Mouse (Mus musculus) heart, embryonic 15.5 days (tissue): ENCODE results near the gene Sptb. TPM values are rescaled to one million over a fixed set of nuclear protein-coding genes. Genes with fewer than 3 reads are reported as not detected.
A peak's percentile ranks its signal among the peaks of the same experiment; 100 is the strongest.

Experiments used
- ATAC-seq: fragments of 200-750 bp; cut with Nextera tagmentation; replicated peaks from 2 replicates; pipeline ENCODE4 v1.8.0; 2017; ENCODE audit warnings: low read depth, moderate TSS enrichment; ENCODE audit not compliant: insufficient number of reproducible peaks, insufficient read depth, low FRiP score
- H3K27ac ChIP-seq: fragments of 300-500 bp; sonication (generic); 2 replicates; pipeline ENCODE4 v1.5.1; 2015; ENCODE audit warnings: mild to moderate bottlenecking, inconsistent platforms
- H3K27me3 ChIP-seq: fragments of 300-500 bp; sonication (generic); 2 replicates; pipeline ENCODE4 v1.6.1; 2015; ENCODE audit warnings: inconsistent platforms
- H3K36me3 ChIP-seq: fragments of 300-500 bp; sonication (generic); 2 replicates; pipeline ENCODE4 v1.6.1; 2015; ENCODE audit warnings: mild to moderate bottlenecking, inconsistent platforms
- H3K4me1 ChIP-seq: fragments of 300-500 bp; sonication (generic); replicated peaks from 2 replicates; pipeline ENCODE4 v1.6.1; 2015; ENCODE audit warnings: inconsistent platforms
- H3K4me2 ChIP-seq: fragments of 300-500 bp; sonication (generic); 2 replicates; pipeline ENCODE4 v1.6.1; 2015; ENCODE audit warnings: inconsistent platforms, mild to moderate bottlenecking, moderate library complexity
- H3K4me3 ChIP-seq: fragments of 300-500 bp; sonication (generic); 2 replicates; pipeline ENCODE4 v1.5.1; 2015; ENCODE audit warnings: mild to moderate bottlenecking, inconsistent platforms
- H3K9ac ChIP-seq: fragments of 300-500 bp; sonication (generic); 2 replicates; pipeline ENCODE4 v1.6.1; 2015; ENCODE audit warnings: mild to moderate bottlenecking, inconsistent platforms
- H3K9me3 ChIP-seq: fragments of 300-500 bp; sonication (generic); replicated peaks from 2 replicates; pipeline ENCODE4 v1.6.1; 2016; ENCODE audit warnings: inconsistent platforms
- WGBS: fragments of 180-500 bp; shearing (Covaris S2); methylation state at CpG from one replicate; pipeline ENCODE4 v1.1.7; 2015; ENCODE audit warnings: mixed read lengths; 5-methylcytosine and 5-hydroxymethylcytosine counted together
- polyA plus RNA-seq: library from polyadenylated mRNA; unstranded; fragments of >200 nt; fragmentation: Nextera tagmentation; extraction: Ambion mirVana; gene quantifications from 2 replicates; pipeline ENCODE4 v1.2.1, GENCODE M21; 2015

Sptb gene
- polyA plus RNA-seq, result 5.7 and 6.6 TPM in 2 replicates

GRCm38 (mm10) chr12:76710351-76711100, at the start of gene Sptb:
Sptb (minus strand) TSS chr12:76710547.
- peak within 1 kb of the TSS; percentile 96 for H3K27ac ChIP-seq
- no peaks in the 10 kb centered on the region for H3K36me3 ChIP-seq
- H3K4me2 ChIP-seq, result peak within 1 kb of the TSS; percentile 97
- H3K27me3 ChIP-seq, result peaks cover 33% of the 10 kb centered on the region
- ATAC-seq, result peak; percentile 72
- no peaks in the 10 kb centered on the region for H3K9me3 ChIP-seq
- H3K4me1 ChIP-seq, result peaks cover 28% of the 10 kb centered on the region
- WGBS, result under 1% methylated on average over 40 of the region's 40 CpGs
- H3K9ac ChIP-seq, result peak within 1 kb of the TSS; percentile 79
- peak within 1 kb of the TSS; percentile 83 for H3K4me3 ChIP-seq

DNA sequence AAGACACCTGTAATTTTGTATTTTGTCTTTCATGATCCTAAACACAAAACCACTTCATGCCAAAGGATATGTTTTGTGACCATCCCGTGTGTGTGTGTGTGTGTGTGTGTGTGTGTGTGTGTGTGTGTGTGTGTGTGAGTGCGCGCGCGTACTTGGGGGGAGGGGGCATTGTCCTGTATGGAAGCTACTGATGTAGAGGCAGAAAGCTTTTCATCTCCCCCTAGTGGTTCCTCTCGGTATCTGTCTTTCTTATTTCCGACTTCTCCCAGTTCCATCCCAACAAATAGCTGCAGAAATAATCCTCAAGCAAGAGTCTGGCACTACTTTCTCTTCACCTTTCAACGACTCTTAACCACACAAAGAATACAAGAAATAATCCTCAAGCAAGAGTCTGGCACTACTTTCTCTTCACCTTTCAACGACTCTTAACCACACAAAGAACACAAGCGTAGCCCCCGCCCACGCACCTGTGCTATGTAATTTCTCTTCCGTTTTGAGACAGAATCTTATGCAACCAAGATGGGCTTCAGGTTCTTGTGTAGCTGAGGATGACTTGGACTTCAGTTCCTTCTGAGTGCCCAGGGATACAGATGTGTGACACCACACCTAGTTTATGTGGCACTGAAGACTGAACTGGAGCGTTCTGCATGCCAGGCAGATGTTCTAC, 42.4 kb upstream of the Sptb start:
- H3K27ac ChIP-seq, result no peak overlapping the region
- no peaks in the 10 kb centered on the region for H3K9me3 ChIP-seq
- 53% methylated on average over 14 of the region's 14 CpGs for WGBS
- H3K9ac ChIP-seq, result no peak overlapping the region
- no peak overlapping the region for H3K4me2 ChIP-seq
- H3K4me3 ChIP-seq, result no peak overlapping the region
- ATAC-seq, result no peak
- H3K36me3 ChIP-seq, result no peaks in the 10 kb centered on the region
- no peaks in the 10 kb centered on the region for H3K4me1 ChIP-seq
- H3K27me3 ChIP-seq, result no peaks in the 10 kb centered on the region

DNA sequence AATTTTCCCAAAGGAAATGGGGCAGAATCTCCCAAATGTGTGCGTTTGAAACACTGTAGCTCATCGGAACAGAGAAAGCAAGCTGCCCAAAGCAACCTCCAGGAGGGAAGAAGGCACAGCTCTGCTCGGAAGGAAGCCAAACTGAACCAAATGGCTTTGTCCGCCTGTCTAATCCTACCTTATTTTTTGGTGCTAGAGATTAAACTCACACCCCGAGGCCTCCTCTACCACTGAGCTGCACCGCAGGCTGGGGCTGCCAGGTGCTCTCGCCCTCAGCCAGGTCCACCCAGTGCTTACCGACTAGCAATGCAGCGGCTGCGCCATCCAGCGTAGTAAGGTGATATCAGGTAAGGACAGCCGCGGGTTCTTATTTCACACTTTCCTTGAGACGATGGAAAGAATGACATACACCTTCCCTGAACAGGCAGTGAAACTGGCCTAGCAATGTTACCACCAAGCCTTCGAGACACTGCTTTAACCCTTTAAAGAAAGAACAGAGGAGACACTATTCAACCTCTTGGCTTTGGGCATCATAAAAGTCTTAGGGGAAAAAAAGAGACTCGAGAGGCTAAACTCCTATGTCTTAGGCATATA, 40.6 kb upstream of the Sptb start:
- no peak overlapping the region for H3K4me3 ChIP-seq
- no peaks in the 10 kb centered on the region for H3K4me1 ChIP-seq
- no peak for ATAC-seq
- H3K36me3 ChIP-seq, result no peaks in the 10 kb centered on the region
- no peaks in the 10 kb centered on the region for H3K9me3 ChIP-seq
- H3K4me2 ChIP-seq, result no peak overlapping the region
- WGBS, result 72% methylated on average over 16 of the region's 16 CpGs
- no peak overlapping the region for H3K27ac ChIP-seq
- H3K27me3 ChIP-seq, result no peaks in the 10 kb centered on the region
- H3K9ac ChIP-seq, result no peak overlapping the region

GRCm38 (mm10) chr12:76727955-76728354, 17.6 kb upstream of the Sptb start:
- no peak for ATAC-seq
- H3K27me3 ChIP-seq, result no peaks in the 10 kb centered on the region
- no peak overlapping the region for H3K27ac ChIP-seq

DNA sequence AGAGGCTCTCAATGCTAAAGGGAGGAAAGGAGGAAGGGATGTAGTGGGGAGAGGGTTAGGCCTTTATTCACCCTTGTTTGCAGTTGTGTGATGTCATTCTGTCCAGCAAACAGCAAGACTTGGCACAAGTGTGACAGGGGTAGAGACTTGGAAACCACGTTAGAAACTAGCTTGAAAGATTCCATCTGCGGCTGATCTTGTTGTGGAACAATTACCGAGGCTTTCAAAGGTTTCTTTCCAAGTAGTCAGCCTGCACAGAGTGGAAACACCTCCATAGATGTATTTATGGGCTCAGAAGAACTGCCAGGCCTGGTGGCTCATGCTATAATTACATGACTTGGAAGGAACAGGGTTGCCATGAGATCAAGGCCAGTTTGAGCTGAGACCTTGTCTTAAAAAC, 11.7 kb upstream of the Sptb start:
- WGBS, result 65% methylated on average over 3 of the region's 3 CpGs

More at GRCm38 (mm10) chr12:76727955-76728354, 17.6 kb upstream of the Sptb start:
- no peak overlapping the region for H3K4me2 ChIP-seq
- 79% methylated on average over 4 of the region's 4 CpGs for WGBS
- no peaks in the 10 kb centered on the region for H3K36me3 ChIP-seq
- H3K9ac ChIP-seq, result no peak overlapping the region
- H3K4me1 ChIP-seq, result no peaks in the 10 kb centered on the region
- no peak overlapping the region for H3K4me3 ChIP-seq
- H3K9me3 ChIP-seq, result 0 out of 2 replicates have a peak, but pooled peaks cover 3% of the 10 kb centered on the region

GRCm38 (mm10) chr12:76720572-76720971, 10.2 kb upstream of the Sptb start:
- no peak for ATAC-seq

More for the DNA sequence above, 11.7 kb upstream of the Sptb start:
- H3K27me3 ChIP-seq, result no peaks in the 10 kb centered on the region
- no peaks in the 10 kb centered on the region for H3K9me3 ChIP-seq
- no peaks in the 10 kb centered on the region for H3K36me3 ChIP-seq
- H3K4me3 ChIP-seq, result no peak overlapping the region
- 0 out of 2 replicates have a peak, but pooled peaks cover 5% of the 10 kb centered on the region for H3K4me1 ChIP-seq
- no peak for ATAC-seq
- H3K27ac ChIP-seq, result no peak overlapping the region
- H3K4me2 ChIP-seq, result no peak overlapping the region
- H3K9ac ChIP-seq, result no peak overlapping the region

DNA sequence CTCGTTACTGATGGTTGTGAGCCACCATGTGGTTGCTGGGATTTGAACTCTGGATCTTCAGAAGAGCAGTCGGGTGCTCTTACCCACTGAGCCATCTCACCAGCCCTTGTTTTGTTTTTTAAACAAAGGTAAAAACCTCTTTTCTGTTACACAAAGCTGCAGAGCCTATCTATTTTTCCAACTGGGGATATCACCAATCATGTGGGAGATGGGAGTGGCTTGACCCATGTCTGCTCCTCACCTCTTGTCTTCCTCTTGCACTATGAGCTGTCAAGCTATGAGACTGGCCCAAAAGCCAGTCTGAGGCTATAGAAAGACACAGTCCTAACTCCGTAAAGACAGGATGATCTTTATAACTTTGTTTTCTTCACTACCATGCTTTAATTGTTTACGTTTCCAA, 8.0 kb upstream of the Sptb start:
- Histone ChIP-seq H3K4me2 (no peak overlapping the region), H3K9me3 (no peaks in the 10 kb centered on the region), H3K36me3 (no peaks in the 10 kb centered on the region), H3K4me1 (0 out of 2 replicates have a peak, but pooled peaks cover 5% of the 10 kb centered on the region), H3K9ac (no peak overlapping the region), H3K27ac (no peak overlapping the region), H3K4me3 (no peak overlapping the region), H3K27me3 (peaks cover 7% of the 10 kb centered on the region; the same call in 1 of the 2 replicates)
- no peak for ATAC-seq
- WGBS, result 87% methylated on average over 4 of the region's 4 CpGs

More at GRCm38 (mm10) chr12:76720572-76720971, 10.2 kb upstream of the Sptb start:
- H3K27ac ChIP-seq, result no peak overlapping the region
- H3K4me3 ChIP-seq, result no peak overlapping the region
- H3K27me3 ChIP-seq, result no peaks in the 10 kb centered on the region
- H3K9me3 ChIP-seq, result no peaks in the 10 kb centered on the region
- 0 out of 2 replicates have a peak, but pooled peaks cover 5% of the 10 kb centered on the region for H3K4me1 ChIP-seq
- H3K4me2 ChIP-seq, result no peak overlapping the region
- H3K9ac ChIP-seq, result no peak overlapping the region
- no peaks in the 10 kb centered on the region for H3K36me3 ChIP-seq

- Histone ChIP-seq H3K4me2 (peak overlapping the region; percentile 97), H3K9ac (peak overlapping the region; percentile 79), H3K27me3 (peaks cover 33% of the 10 kb centered on the region), H3K27ac (peak overlapping the region; percentile 96), H3K9me3 (no peaks in the 10 kb centered on the region), H3K4me1 (peaks cover 28% of the 10 kb centered on the region), H3K36me3 (no peaks in the 10 kb centered on the region), H3K4me3 (peak overlapping the region; percentile 83)
- under 1% methylated on average over 55 of the region's 55 CpGs for WGBS
- ATAC-seq, result peak; percentile 90
Measured at GRCm38 (mm10) chr12:76709795-76710350, 474 bp downstream of the Sptb start.

DNA sequence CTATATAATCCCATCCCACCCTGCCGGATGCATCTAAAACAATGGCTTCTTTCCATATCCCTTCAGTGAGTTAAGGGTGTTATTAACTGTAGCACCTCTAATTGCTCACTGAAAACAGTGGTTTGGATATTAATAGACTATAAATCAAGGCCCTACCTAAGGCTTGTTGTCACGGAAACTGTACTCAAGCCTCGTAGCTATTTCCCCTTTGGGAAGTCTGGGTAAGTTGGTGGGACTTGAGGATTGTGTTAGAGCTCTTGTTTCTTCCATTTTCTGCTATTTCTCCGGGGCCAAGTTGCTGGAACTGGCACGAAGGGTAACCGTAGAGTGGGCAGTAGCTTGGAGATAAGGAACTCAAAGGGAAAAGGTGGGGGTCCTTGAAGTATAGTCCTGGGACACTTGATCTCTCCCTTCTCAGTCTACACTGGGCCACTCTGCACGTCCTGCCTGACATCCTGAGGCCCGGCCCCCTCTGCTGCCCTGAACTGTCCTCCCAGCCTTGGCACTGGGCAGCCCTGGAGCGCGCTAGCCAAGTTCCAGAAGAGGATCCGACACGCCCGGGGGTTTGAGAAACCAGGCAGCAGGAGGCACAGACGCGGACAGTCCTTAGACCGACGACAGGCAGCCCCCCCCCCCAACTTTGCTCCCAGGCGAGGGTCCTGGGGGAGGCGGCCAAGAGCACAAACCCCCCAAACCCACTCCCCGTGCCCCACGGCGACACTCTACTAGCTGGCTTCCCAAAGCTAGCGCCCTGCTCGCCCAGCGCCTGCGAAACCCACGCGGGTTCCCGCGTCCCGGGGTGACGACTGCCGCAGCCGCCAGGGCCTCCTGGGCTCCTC, 1.2 kb downstream of the Sptb start:
- peaks cover 28% of the 10 kb centered on the region for H3K4me1 ChIP-seq
- H3K9ac ChIP-seq, result peak overlapping the region; percentile 79
- peak; percentile 62 for ATAC-seq
- 6% methylated on average over 34 of the region's 34 CpGs for WGBS
- no peaks in the 10 kb centered on the region for H3K9me3 ChIP-seq
- peak overlapping the region; percentile 83 for H3K4me3 ChIP-seq
- H3K27me3 ChIP-seq, result peaks cover 31% of the 10 kb centered on the region
- H3K36me3 ChIP-seq, result no peaks in the 10 kb centered on the region
- peak overlapping the region; percentile 96 for H3K27ac ChIP-seq
- peak overlapping the region; percentile 97 for H3K4me2 ChIP-seq

- 0 out of 2 replicates have a peak overlapping the region, but pooled peaks have one; percentile 96 for H3K27ac ChIP-seq
- H3K4me1 ChIP-seq, result peaks cover 28% of the 10 kb centered on the region
- H3K4me2 ChIP-seq, result peak overlapping the region; percentile 97
- peak overlapping the region; percentile 83 for H3K4me3 ChIP-seq
- 64% methylated on average over 3 of the region's 3 CpGs for WGBS
- ATAC-seq, result no peak
- H3K27me3 ChIP-seq, result peaks cover 25% of the 10 kb centered on the region
- no peaks in the 10 kb centered on the region for H3K36me3 ChIP-seq
- H3K9ac ChIP-seq, result no peak overlapping the region
- H3K9me3 ChIP-seq, result no peaks in the 10 kb centered on the region
Measured at GRCm38 (mm10) chr12:76708181-76708580, 2.2 kb downstream of the Sptb start.
